Mouse (Mus musculus): Measurements from ENCODE around the gene Sh2d3c. TPM values are rescaled to one million over a fixed set of nuclear protein-coding genes. Genes with fewer than 3 reads are reported as not detected.
A peak's percentile ranks its signal among the peaks of the same experiment; 100 is the strongest.

Sh2d3c gene
- total and polyA plus RNA-seq, 2 experiments from 2014 or later = 43.8 to 52.8 TPM

- Histone ChIP-seq H3K4me3 (ENCODE audit: low read length) (no peak overlapping the region), H3K4me2 (ENCODE audit: low read depth, low read length) (no peak overlapping the region), H3K9me3 (ENCODE audit: low read length) (no peaks in the 10 kb centered on the region), H3K9ac (replicated peaks; ENCODE audit: low read length) (no peak overlapping the region), H3K27me3 (ENCODE audit: insufficient read depth, low read length) (no peaks in the 10 kb centered on the region), H3K4me1 (ENCODE audit: insufficient read depth, low read length) (peaks cover 11% of the 10 kb centered on the region; the same call in 1 of the 2 replicates), H3K27ac (no peak overlapping the region), H3K36me3 (ENCODE audit: insufficient read depth, low read length) (no peaks in the 10 kb centered on the region)
- TF ChIP-seq CTCF (IDR thresholded peaks at IDR 0.05; ENCODE audit: low read depth) = peak; percentile 80
- 16% methylated on average over 8 of the region's 8 CpGs for WGBS
- ATAC-seq (no peak), DNase-seq (ENCODE audit: low spot score) (peak; percentile 64)
Observed at GRCm38 (mm10) chr2:32779131-32779530, 58.3 kb downstream of the Sh2d3c start.

GRCm38 (mm10) chr2:32779714-32780113 is 58.9 kb downstream of the Sh2d3c start:
- H3K9ac ChIP-seq (replicated peaks; ENCODE audit: low read length) = no peak overlapping the region
- H3K4me3 ChIP-seq (ENCODE audit: low read length) = no peak overlapping the region
- WGBS = 90% methylated on average over 6 of the region's 6 CpGs
- H3K4me1 ChIP-seq (ENCODE audit: insufficient read depth, low read length) = peaks cover 11% of the 10 kb centered on the region; the same call in 1 of the 2 replicates
- no peak overlapping the region for H3K4me2 ChIP-seq (ENCODE audit: low read depth, low read length)
- H3K27ac ChIP-seq = no peak overlapping the region
- DNase-seq (ENCODE audit: low spot score) = no peak
- no peak for TF ChIP-seq CTCF (IDR thresholded peaks at IDR 0.05; ENCODE audit: low read depth)
- no peaks in the 10 kb centered on the region for H3K27me3 ChIP-seq (ENCODE audit: insufficient read depth, low read length)
- no peaks in the 10 kb centered on the region for H3K9me3 ChIP-seq (ENCODE audit: low read length)
- H3K36me3 ChIP-seq (ENCODE audit: insufficient read depth, low read length) = no peaks in the 10 kb centered on the region
- ATAC-seq = no peak

GRCm38 (mm10) chr2:32781710-32782109 is 60.9 kb downstream of the Sh2d3c start:
- no peak for ATAC-seq

GRCm38 (mm10) chr2:32784048-32784681 is 63.3 kb downstream of the Sh2d3c start, which contains the start of gene Cfap157:
Gene Cfap157, minus strand, starts transcription at chr2:32784428.
- Histone ChIP-seq H3K4me2 (ENCODE audit: low read depth, low read length) (peak within 1 kb of the TSS; percentile 31; the same call in 1 of the 2 replicates), H3K27ac (no peak within 1 kb of the TSS; the same call in 1 of the 2 replicates), H3K9ac (replicated peaks; ENCODE audit: low read length) (no peak within 1 kb of the TSS), H3K36me3 (ENCODE audit: insufficient read depth, low read length) (peaks cover 5% of the 10 kb centered on the region; the same call in 1 of the 2 replicates), H3K27me3 (ENCODE audit: insufficient read depth, low read length) (no peaks in the 10 kb centered on the region), H3K4me3 (ENCODE audit: low read length) (0 out of 2 replicates have a peak within 1 kb of the TSS, but pooled peaks have one; percentile 6), H3K4me1 (ENCODE audit: insufficient read depth, low read length) (no peaks in the 10 kb centered on the region), H3K9me3 (ENCODE audit: low read length) (no peaks in the 10 kb centered on the region)
- no peak for TF ChIP-seq CTCF (IDR thresholded peaks at IDR 0.05; ENCODE audit: low read depth)
- DNase-seq (ENCODE audit: low spot score) = peak; percentile 68
- 70% methylated on average over 4 of the region's 4 CpGs for WGBS
- peak; percentile 59 for ATAC-seq

More at GRCm38 (mm10) chr2:32781710-32782109, 60.9 kb downstream of the Sh2d3c start:
- 78% methylated on average over 6 of the region's 6 CpGs for WGBS
- Histone ChIP-seq H3K27me3 (ENCODE audit: insufficient read depth, low read length) (no peaks in the 10 kb centered on the region), H3K27ac (no peak overlapping the region), H3K4me1 (ENCODE audit: insufficient read depth, low read length) (no peaks in the 10 kb centered on the region), H3K36me3 (ENCODE audit: insufficient read depth, low read length) (no peaks in the 10 kb centered on the region), H3K4me3 (ENCODE audit: low read length) (no peak overlapping the region), H3K9ac (replicated peaks; ENCODE audit: low read length) (no peak overlapping the region), H3K9me3 (ENCODE audit: low read length) (no peaks in the 10 kb centered on the region), H3K4me2 (ENCODE audit: low read depth, low read length) (no peak overlapping the region)
- DNase-seq (ENCODE audit: low spot score) = no peak
- no peak for TF ChIP-seq CTCF (IDR thresholded peaks at IDR 0.05; ENCODE audit: low read depth)

GRCm38 (mm10) chr2:32787176-32787575 is 66.3 kb downstream of the Sh2d3c start:
- Histone ChIP-seq H3K27me3 (ENCODE audit: insufficient read depth, low read length) (no peaks in the 10 kb centered on the region), H3K4me2 (ENCODE audit: low read depth, low read length) (no peak overlapping the region), H3K4me1 (ENCODE audit: insufficient read depth, low read length) (no peaks in the 10 kb centered on the region), H3K36me3 (ENCODE audit: insufficient read depth, low read length) (peaks cover 14% of the 10 kb centered on the region; the same call in 1 of the 2 replicates), H3K4me3 (ENCODE audit: low read length) (no peak overlapping the region), H3K27ac (no peak overlapping the region), H3K9ac (replicated peaks; ENCODE audit: low read length) (no peak overlapping the region), H3K9me3 (ENCODE audit: low read length) (no peaks in the 10 kb centered on the region)
- TF ChIP-seq CTCF (IDR thresholded peaks at IDR 0.05; ENCODE audit: low read depth) = peak; percentile 63
- DNase-seq (ENCODE audit: low spot score) (peak; percentile 73), ATAC-seq (no peak)
- WGBS = 59% methylated on average over 6 of the region's 6 CpGs

GRCm38 (mm10) chr2:32788581-32788980 is 67.7 kb downstream of the Sh2d3c start:
- DNase-seq (ENCODE audit: low spot score) (no peak), ATAC-seq (no peak)
- no peak for TF ChIP-seq CTCF (IDR thresholded peaks at IDR 0.05; ENCODE audit: low read depth)
- Histone ChIP-seq H3K27ac (no peak overlapping the region), H3K9me3 (ENCODE audit: low read length) (no peaks in the 10 kb centered on the region), H3K9ac (replicated peaks; ENCODE audit: low read length) (no peak overlapping the region), H3K4me2 (ENCODE audit: low read depth, low read length) (no peak overlapping the region), H3K4me3 (ENCODE audit: low read length) (no peak overlapping the region), H3K36me3 (ENCODE audit: insufficient read depth, low read length) (peaks cover 25% of the 10 kb centered on the region), H3K27me3 (ENCODE audit: insufficient read depth, low read length) (no peaks in the 10 kb centered on the region), H3K4me1 (ENCODE audit: insufficient read depth, low read length) (no peaks in the 10 kb centered on the region)
- WGBS = 32% methylated on average over 2 of the region's 2 CpGs

- Histone ChIP-seq H3K27me3 (ENCODE audit: insufficient read depth, low read length) (no peaks in the 10 kb centered on the region), H3K36me3 (ENCODE audit: insufficient read depth, low read length) (peaks cover 52% of the 10 kb centered on the region), H3K4me1 (ENCODE audit: insufficient read depth, low read length) (no peaks in the 10 kb centered on the region), H3K4me3 (ENCODE audit: low read length) (no peak overlapping the region), H3K9me3 (ENCODE audit: low read length) (no peaks in the 10 kb centered on the region), H3K9ac (replicated peaks; ENCODE audit: low read length) (no peak overlapping the region), H3K27ac (no peak overlapping the region), H3K4me2 (ENCODE audit: low read depth, low read length) (no peak overlapping the region)
- 58% methylated on average over 6 of the region's 6 CpGs for WGBS
- peak; percentile 27 for DNase-seq (ENCODE audit: low spot score)
- no peak for ATAC-seq
- TF ChIP-seq CTCF (IDR thresholded peaks at IDR 0.05; ENCODE audit: low read depth) = no peak
Observed at GRCm38 (mm10) chr2:32791297-32791696, 70.4 kb downstream of the Sh2d3c start.
